Mouse (Mus musculus): ENCODE measurements around the gene Fcamr.

Gene Fcamr

DNA sequence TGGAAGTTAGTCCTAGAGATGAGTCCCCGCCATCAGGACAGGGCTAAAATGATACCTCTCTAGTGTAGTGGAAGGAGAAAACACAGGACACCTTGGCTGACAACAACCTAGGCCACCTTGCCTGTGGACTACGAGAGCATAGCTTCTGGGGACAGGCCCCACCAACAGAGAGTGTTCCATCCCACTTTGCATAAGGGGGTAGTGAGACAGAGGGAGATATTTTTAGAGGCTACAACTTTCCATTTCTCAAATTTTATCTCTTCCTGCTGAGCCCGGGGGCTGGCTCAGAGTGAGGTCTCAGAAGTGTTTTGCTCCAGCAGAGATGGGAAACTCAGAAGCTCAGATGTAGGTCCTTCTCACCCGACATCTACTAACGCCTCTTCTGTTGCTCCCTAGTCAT lies 49.7 kb downstream of the Fcamr start:
- DNase-seq (ENCODE audit: low read depth, low spot score) = no peak

DNA sequence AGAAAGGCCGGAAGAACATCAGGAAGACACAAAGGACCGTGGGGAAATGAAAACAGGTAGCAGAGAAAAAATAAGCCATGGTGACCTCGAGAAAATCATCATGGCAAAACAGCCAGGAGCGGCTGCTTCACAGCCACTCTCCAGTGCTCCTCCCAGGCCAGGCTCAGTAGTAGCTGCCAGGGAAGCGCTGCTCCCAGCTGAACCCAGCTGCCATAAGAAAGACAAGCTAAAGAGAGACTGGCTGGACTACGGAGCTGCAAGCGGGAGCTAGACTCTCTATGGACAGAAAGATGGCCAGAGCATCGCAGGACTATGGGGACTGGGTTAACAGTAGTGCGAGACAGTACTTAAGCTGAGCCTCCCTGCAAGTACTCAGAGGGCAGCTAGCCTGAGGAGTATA lies 54.1 kb downstream of the Fcamr start:
- DNase-seq (ENCODE audit: low read depth, low spot score) = no peak

DNA sequence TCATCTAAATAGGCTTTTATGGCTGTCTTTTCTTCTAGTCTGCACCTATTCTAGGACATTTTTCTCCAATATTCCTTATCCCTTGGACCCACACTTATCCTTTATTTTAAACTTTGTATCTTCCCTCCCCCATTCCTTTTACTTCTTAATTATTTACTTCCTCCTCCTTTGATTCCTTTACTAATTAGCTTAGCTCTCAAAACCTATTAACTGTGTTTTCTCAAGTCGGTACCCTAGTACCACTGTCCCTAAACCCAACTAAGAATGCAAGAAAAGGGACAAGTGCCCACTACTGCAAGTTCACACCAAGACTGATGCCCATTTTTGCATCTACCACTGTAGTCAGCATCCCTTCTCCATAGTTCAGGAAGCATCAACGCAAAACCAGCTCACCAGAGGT lies 55.0 kb downstream of the Fcamr start:
- no peak for DNase-seq (ENCODE audit: low read depth, low spot score)

DNA sequence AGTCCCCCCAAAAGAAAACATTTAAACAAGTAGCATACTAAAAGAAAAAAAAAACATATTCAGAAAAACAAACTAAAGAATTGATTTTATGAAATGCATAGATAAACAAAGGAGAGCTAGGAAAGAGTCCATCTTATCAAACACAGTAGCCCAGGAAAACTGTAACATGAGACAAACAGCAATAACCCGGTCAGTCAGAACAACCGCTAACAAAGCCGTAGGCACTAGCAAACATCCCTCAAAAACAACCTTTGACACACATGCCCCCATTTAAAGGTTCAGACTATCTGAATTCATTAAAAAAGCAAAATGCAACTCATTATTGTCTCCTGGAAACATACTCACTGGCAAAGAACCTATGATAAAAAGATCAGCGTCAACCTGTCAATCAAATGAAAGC lies 56.8 kb downstream of the Fcamr start:
- DNase-seq (ENCODE audit: low read depth, low spot score) = no peak

DNA sequence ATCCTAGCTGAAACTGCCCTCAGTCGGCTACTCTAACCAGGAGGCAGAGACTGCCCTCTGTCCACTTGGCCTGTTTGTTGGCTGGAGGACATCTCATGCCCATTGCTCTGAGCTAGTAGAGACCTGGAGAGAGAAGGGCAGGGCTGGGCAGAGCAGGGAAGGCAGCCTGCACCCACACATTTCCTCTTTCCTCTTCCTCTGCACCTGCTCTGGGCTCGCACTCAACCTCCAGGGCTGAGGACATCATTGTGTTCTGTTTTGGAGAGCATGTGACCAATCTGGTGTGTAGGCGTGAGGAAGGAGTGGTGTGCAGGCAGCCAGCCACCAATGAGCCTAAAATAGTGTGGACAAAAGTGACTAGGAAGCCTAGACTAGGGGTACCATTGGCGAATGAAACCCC lies 63.5 kb downstream of the Fcamr start:
- no peak for DNase-seq (ENCODE audit: low read depth, low spot score)

Data from R1 (cell line).